Mouse (Mus musculus): ENCODE measurements around the gene March2. TPM values are rescaled to one million over a fixed set of nuclear protein-coding genes. Genes with fewer than 3 reads are reported as not detected.

Gene March2
- polyA plus RNA-seq, 1 experiment: 19.8 TPM

- no peak for TF ChIP-seq GATA1 (IDR thresholded peaks at IDR 0.05; ENCODE audit: low read length)
Measured at GRCm38 (mm10) chr17:33728396-33728795, 9.9 kb upstream of the March2 start.

- TF ChIP-seq GATA1 (IDR thresholded peaks at IDR 0.05; ENCODE audit: low read length): no peak
Measured at GRCm38 (mm10) chr17:33719736-33720378, 1.4 kb upstream of the March2 start.

DNA sequence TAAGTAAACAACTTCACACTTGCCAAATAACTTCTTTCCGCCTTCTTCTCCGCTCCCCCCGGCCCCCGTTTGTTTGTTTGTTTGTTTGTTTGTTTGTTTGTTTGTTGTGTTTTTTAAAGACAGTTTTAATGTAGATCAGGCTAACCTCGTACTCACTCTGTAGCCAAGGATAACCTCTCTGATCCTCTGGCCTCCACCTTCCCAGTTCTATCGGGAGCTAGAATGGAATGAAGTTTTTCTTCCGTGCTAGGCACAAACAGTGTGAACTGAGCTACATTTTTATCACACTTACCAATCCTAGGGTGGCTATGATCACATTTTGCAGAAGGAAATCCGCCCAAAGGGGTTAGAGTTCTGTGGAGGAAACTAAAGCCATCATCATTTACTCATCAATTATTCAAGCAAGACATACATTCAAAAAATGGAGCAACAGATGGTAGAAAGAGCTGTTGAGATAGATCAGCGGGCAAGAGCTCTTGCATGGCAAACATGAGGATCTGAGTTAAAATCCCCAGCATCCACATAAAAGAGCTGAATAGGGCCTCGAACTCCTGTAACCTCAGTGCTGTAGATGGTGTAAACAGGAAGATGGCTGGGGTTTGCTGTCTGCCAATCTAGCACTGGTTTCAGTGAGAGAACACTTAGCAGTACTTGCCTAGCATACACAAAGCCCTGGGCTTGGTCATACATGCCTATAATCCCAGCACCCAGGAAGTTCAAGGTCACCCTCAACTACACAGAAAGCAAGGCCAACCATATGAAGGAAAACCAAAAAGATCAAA is 665 bp upstream of the March2 start:
- no peak for TF ChIP-seq GATA1 (IDR thresholded peaks at IDR 0.05; ENCODE audit: low read length)

DNA sequence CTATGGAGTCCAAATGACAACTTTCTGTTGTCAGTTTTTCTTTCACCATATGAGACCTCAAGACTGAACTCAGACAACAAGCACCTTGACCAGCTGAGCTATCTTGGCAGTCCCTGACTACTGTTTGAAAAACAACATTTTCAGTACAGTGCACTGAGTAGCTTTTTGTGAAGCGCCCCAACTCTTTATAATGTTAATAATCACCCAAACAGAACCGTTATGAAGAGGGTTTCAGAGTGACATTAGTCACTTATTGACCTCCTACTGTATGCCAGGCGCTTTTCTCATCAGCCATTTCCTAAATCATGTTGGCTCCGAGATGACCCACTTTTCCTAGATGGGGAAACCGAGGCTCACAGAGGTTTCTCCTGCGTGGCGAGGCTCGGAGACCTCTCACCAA is 488 bp downstream of the March2 start:
- TF ChIP-seq GATA1 (IDR thresholded peaks at IDR 0.05; ENCODE audit: low read length): no peak

- no peak for TF ChIP-seq GATA1 (IDR thresholded peaks at IDR 0.05; ENCODE audit: low read length)
Measured at GRCm38 (mm10) chr17:33717246-33717645, 1.2 kb downstream of the March2 start.

DNA sequence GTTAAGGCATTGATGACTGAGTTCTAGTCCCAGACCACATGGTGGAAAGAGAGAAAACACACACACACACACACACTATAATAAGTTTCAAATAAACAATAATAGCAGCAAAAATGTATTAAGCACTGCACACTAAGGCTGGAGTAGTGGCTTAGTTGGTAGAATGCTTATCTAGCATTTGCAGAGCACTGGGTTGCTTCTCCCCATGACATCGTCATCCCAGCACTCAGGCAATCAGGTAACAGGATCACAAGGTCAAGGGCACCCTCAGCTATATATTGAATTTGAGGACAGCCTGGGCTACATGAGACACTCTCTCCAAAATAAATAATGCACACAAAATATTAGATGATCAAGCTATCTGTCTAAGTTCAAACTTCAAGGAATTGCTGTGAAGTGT is 3.7 kb downstream of the March2 start:
- no peak for TF ChIP-seq GATA1 (IDR thresholded peaks at IDR 0.05; ENCODE audit: low read length)

- peak; percentile 97 for TF ChIP-seq GATA1 (IDR thresholded peaks at IDR 0.05; ENCODE audit: low read length)
Measured at GRCm38 (mm10) chr17:33713271-33713670, 5.2 kb downstream of the March2 start.

- no peak for TF ChIP-seq GATA1 (IDR thresholded peaks at IDR 0.05; ENCODE audit: low read length)
Measured at GRCm38 (mm10) chr17:33709834-33710233, 8.6 kb downstream of the March2 start.

- no peak for TF ChIP-seq GATA1 (IDR thresholded peaks at IDR 0.05; ENCODE audit: low read length)
Measured at GRCm38 (mm10) chr17:33703091-33703490, 15.4 kb downstream of the March2 start.

DNA sequence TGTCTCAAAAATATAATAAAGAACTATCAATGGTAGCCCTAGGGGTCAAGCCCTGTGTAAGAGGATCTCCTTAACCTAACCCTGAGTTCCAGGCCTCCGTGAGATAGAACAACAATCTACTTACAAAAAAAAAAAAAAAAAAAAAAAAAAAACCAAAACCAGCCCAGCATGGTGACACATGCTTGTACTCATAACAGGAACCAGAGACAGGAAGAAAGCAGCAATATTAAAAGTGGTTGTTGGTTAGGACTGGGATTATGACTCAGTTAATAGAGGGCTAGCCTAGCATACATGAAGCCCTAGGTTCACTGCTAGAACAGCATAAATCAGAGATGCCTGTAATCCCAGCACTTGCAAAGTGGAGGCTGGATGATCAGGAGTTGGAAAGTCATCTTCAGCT is 16.3 kb downstream of the March2 start:
- no peak for TF ChIP-seq GATA1 (IDR thresholded peaks at IDR 0.05; ENCODE audit: low read length)

- no peak for TF ChIP-seq GATA1 (IDR thresholded peaks at IDR 0.05; ENCODE audit: low read length)
Measured at GRCm38 (mm10) chr17:33695471-33695870, 23.0 kb downstream of the March2 start.

DNA sequence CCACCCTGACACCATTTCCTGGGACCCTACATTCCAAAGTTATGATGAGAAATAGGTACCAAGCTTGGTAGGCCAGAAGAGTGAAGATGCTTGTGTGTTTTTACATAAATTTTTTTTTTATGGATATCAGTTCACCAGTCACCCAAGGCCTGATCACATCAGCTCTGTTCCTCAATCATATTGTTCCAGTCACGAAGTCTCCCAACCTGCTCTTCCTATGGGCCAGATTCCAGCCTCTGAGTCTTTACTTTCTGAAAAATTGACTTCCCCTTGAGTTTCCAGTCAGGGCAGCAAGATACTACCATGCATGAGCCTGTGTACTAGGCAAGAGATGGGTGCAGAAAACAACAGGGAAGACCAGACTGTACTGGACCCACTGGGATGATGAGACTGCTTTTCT is 31.7 kb downstream of the March2 start, which contains the start of gene Hnrnpm:
Gene Hnrnpm (minus strand): TSS at position 101 of the 400 bp plus-strand sequence.
- TF ChIP-seq GATA1 (IDR thresholded peaks at IDR 0.05; ENCODE audit: low read length): no peak

DNA sequence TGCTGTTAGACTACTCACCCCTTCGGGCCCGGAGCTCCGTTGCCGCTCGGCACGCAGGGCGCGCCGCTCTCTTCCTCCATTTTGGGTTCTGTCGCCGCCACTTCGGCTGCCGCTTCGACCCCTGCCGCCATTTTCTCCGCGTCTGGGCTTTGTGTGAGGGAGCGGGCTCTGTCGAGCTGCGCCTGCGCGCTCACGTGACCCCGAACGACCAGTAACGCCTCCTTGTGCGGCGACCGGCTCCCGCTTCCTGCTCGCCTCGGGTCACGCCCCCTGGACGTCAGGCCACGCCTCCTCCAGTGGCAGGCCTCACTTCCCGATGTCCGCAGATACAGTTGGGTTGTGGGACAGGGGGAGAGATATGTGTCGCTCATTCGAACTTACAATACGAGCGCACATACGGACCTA is 33.2 kb downstream of the March2 start:
- no peak for TF ChIP-seq GATA1 (IDR thresholded peaks at IDR 0.05; ENCODE audit: low read length)

DNA sequence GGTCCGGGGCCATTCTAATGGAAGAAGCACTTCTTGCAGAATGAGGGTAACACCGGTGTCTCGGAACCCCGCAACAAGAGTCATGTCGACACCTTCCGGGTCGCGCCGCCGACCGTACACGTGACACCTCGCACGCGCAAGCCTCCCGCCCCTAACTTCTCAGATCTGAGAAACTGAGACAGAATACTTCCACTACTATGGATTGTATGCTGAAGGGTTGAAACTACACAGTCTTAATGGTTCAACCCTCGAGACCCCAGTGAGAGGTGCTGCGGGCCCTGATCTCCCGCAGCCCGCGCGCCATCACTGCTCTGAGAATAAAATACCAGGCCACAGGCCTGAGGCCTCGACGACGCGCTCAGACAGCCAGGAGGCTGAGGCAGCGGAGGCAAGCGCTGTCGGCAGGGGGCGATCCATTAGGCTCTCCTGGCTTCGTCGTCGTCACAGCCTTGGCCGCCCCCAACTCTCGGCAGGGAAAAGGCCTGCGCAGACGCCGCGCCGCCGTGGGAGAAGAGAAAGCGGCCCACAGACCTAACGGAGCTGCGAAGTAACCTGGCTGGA is 33.7 kb downstream of the March2 start:
- no peak for TF ChIP-seq GATA1 (IDR thresholded peaks at IDR 0.05; ENCODE audit: low read length)

DNA sequence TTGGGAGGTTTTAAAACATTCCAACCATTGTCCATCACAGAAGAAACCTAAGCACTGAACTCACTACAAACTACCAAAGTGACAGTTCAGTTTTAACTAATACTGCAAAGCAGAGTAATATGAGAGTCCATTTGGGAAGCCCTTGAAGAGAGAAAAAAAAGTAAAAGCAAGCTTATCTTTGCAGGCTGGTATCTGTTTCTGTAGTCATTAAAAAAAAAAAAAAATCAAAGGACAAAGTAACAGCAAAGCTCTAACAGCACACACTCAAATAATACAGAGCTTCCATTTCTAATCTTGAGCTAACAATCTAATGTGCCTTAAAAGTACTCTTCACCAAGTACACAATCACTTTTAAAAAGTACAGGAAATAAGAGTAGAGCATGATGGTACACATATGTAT is 36.7 kb downstream of the March2 start:
- TF ChIP-seq GATA1 (IDR thresholded peaks at IDR 0.05; ENCODE audit: low read length): no peak

DNA sequence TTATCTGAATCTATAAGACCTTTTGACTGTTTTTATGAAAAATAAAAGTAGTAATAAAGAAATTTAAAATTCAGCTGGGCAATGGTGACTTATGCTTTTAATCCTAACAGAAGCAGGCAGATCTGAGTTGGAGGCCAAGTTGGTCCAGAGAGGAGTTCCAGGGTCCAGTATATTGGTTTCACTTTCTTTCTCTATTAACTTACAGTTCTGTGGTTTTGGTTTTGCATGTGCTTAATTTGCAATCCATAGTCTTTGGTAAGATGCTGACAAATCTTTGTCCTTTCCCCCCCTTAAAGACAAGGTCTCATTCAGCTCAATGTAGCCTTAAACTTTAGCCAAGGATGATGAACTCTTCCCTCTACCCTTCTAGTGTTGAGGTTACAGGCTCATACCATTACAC is 39.7 kb downstream of the March2 start:
- TF ChIP-seq GATA1 (IDR thresholded peaks at IDR 0.05; ENCODE audit: low read length): no peak

DNA sequence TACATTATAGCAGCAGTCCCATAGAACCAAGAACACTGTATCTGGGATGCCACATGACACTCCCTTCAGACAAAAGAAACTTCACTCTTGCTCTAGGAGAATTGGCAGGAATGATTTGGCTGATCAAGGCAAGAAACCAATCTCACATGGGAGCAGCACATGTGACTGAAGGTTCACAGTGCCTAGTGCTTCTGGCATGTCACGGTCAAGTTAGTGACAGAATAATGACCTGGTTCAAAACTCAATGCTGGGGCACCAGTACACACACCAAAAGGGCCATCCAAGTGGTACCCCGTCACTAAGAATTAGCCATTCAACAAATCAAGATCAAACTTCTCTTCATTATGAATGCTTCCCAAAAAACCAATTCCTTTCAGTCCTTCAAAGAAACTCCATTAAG is 42.4 kb downstream of the March2 start:
- no peak for TF ChIP-seq GATA1 (IDR thresholded peaks at IDR 0.05; ENCODE audit: low read length)
